Mouse (Mus musculus) bone marrow macrophage, adult 2 months (primary cell): ENCODE measurements around the gene Lhfpl3.

Experiments
- CTCF ChIP-seq: IDR thresholded peaks from 2 replicates; pipeline ENCODE4 v1.5.1; 2012; ENCODE audit warnings: low read depth, mild to moderate bottlenecking, low read length, moderate library complexity
- POLR2A ChIP-seq: IDR thresholded peaks from 2 replicates; pipeline ENCODE4 v1.6.1; 2012; ENCODE audit warnings: mild to moderate bottlenecking, low read depth, low read length, borderline replicate concordance

GRCm38 (mm10) chr5:23249896-23250875 lies 504.3 kb downstream of the Lhfpl3 start:
- TF ChIP-seq POLR2A = no peak
- TF ChIP-seq CTCF = no peak
